Mouse (Mus musculus) cerebellum, postnatal 4 days (tissue): ENCODE data around the gene Nutm1.

Experiments used
- DNase-seq, 2 experiments: peaks; one replicate each; pipeline ENCODE4 v3.0.0; 2022; ENCODE audit warnings: low spot score in 2 of 2, mixed read lengths in 1 of 2

Gene Nutm1

DNA sequence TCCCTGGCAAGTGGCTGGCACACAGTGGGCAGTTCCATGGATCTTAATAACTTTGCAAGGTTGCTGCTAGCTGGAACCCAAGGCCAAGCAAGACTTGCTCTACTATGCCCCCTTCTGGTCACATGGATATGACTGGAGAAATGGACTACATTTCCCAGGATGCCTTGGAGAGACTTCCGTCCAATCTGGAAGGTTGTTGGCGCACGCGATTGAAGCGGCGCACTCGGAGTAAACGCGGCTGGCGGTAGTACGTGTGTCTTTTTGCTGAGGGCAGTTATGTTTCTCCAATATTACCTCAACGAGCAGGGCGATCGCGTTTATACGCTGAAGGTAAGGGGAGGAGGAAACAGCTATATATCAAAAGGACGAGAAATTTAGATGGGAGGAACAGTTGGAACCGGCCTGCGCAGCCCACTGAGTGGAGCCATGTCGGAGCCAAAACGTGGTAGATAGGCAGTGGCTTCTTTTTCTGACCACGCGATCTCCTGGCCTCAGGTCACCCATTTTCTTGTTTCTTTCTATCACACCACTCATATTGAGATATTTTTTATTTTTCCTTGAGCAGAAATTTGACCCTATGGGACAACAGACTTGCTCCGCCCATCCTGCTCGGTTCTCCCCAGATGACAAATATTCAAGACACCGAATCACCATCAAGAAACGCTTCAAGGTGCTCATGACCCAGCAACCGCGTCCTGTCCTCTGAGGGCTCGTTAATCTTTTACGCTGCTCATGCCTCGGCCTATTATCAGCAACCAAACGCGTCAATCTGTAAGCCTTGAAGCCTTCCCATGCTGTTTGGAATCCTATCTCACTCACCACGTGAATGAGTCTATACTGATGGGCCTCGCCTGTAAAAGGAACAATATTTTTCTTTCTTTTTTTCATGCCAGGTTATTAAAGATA lies 2.9 kb upstream of the Nutm1 start, which contains the start of gene Nop10:
Nop10 (plus strand) TSS at position 179 of the 906 bp plus-strand sequence.
- DNase-seq: peak; percentile 56 to 83

DNA sequence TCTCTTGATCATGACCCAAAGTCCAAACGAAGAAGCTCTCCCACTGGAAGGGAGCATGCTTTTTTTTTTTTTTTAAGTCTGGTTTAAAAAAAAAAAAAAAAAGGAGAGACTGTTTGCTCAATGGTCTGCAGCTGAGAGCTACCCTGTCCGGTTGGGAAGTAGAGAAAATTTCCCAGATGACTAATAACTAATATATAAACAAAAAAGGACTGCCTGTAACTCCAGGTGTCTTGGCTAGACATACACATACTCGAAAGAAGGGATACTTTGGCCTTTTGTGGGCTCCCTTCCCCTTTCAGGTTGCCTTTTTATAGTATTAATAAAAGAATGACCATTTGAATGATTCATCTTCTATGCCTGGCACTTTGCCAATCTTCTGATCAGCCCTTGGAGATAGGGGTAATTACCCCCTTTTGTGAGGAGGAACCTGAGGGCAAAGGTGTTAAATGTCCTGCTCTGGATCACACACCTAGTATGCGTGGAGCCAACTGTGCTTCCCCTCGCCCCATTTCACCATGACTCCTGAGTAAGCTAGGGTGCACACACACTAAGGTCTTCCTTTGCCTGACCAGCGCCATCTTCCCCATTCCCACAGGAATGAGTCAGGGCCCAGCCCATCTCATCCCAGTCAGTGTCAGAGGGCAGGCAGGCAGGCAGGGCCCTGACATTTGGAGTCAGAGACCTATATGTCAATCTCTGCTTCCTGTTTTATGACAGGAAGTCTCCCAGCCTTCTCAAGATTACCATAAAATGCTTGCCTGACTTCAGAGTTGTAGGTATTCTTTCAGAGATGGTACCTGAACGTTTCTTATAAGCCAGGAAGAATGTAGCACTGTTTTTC lies 4.2 kb downstream of the Nutm1 start:
- DNase-seq: no peak

DNA sequence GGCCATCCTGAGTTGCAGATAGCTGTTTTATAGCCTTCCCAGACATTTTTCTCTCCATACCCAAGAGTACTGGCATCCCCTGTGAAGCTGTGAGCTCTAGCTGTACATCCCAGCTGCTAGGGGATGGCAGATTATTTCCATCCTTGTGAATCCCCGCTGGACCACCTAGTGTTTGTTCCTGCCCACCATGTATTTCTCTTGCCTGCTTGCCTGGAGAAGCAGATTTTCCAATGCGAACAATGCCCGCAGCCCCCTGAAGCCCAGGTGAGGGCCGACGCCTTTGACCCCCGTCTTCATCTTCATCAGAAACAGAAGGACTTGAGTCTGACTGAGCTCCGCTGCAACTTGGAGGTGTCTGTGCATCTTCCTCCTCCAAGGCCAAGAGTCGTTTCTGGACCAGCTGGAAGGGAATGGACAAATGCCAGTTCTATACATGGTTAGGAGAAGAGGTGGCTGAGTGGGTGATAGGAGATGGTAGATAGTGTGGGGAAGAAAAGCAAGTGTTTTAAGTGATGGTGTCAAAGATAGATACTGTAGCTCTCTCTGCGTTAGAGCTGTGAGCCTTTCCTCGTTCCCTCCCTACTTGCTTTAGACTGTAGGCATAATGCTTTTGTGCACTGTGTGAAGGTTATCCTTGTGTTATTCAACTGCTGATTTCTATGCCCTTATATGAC lies 9.2 kb downstream of the Nutm1 start:
- no peak for DNase-seq

DNA sequence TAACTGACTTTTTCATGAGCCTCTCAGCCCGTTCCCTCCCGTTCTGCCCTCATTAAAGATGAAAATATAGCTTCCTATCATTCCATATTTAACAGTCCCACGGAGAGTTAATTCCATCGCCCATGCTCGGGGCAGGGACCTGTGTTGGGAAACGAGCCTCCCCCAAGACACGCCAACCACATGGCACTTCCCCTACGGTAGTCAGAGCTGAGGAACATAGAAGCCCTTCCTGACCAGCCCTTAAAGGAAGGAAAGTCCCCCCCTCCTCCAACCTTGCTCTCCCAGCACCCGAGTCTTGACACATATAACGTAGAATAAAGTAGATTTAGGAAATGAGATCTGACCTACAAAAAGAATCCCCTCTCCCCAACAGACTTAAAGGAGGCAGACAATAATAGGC lies 11.8 kb downstream of the Nutm1 start:
- DNase-seq: no peak

DNA sequence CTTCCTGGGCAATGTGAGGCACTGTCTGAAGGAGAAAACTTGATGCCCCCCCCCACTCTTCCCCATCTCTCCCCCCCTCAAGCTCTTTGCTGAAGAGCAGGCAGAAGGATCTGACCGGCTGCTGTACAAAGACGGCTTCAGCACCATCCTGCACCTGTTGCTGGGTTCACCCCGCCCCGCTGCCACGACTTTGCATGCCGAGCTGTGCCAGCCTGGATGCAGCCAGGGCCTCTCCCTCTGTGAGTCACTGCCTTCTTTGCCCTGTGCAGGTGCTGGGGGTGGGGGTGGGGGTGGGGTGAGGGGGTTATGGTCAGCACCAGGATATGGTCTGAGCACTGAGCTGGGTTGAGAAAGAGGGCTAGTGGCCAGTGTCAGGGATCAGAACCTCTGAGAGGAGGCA lies 12.9 kb downstream of the Nutm1 start:
- DNase-seq: no peak

DNA sequence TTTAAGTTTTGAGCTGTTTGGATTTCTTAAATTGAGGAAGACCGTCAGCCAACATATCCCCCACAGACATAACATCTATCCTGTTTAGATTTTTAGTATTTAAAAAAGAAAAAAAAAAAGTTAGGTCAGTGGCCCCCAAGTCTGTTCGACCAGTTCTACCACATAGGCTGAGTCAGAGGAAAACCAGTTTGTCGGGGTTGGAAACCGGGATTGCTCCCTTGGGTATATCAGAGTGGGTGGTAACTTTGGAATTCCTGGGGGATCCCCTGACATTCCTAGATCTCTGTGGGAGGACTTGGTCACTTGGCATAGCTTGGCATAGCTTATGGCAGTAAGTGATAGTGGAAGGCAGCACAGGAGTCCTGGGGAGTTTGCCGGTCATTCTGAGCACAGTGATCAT lies 13.8 kb downstream of the Nutm1 start:
- DNase-seq: no peak

DNA sequence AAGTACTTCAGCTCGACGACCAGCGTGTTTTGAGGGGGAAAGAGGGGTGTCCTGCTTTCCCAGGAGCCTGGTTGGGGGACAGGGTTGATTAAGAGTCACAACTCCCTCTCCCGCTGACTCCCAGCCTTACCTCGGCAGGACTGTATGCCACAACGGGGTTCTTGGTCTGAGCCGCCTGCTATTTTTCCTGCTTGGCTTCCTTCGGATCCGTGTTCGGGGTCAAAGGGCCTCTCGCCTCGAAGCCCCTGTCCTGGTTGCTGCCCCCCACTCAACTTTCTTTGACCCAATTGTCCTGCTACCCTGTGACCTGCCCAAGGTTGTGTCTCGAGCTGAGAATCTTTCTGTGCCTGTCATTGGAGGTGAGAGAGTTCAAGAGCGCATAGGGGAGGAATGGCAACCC lies 17.3 kb downstream of the Nutm1 start:
- no peak for DNase-seq

DNA sequence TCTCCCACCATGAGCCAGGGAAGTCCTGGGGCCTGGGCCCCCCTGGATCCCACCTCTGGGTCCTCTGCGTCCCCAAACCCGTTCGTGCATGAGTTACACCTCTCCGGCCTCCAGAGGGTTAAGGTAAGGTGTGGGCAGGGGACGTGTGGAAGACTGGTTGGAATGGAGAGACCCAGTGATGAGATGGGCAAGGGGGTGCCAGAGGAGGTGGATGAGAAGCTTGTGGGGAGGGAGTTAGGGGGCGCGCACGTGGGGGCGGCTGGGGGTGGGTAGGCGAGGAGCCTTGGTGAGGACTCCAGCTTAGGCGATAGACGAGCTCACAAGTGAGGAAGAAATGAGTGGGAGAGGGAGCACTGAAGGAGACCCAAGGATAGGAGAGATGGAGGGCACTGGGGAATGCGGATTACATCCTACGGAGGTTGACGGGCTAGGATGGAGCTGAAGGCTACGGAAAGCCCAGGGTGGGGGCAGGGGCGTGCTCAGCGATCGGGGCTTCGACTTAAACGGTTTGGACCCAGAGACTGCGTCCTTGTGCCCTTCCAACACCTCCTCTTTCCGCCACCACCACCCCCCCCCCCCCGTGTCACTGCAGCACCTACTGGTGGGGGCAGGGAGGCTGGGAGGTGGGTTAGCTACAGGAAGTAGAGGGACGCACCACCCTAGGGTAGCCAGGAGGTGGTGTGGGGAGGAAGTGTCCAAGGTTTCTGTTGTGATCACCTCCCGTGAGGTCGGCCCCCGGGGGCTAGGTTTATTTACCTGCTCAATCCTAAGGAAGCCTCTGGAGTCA lies 19.0 kb downstream of the Nutm1 start:
- DNase-seq: peak in 1 of 2 experiments; percentile 41

DNA sequence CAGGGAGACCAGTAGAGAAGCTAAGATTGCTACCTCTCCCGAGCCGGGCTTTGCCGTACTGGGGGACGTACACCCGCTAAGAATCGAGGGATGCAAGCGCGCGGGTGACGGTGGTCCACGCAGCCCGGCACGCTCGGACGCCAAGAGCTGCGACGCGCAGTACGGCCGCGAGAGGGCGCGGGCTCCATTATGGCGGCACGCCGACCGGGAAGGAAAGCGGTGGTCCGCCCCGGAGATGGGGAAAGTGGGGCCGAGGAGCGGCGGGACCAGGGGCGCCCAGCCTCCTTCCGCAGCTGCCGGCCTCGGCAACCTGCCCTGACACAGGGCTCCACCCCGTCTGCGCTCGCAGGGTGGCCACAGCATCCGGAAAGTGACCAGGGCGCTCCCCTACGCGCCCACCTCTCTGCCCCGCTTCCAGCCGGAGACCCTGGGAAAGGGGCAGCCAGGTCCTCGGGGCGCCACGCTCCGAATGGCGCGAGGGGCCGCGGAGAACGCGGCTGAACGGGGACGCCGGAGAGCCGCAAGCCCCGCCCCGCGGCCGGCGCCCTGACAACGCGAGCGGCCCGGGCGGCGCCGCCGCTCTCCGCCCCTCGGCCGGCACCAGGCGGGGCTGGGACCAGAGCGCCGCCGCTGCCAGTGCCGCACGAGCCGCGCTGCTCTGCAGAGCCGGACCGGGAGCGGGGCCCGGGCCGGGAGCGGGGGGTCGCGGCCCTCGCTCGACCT lies 19.7 kb downstream of the Nutm1 start, which contains the start of gene Lpcat4:
Lpcat4 (plus strand) TSS at position 257 of the 723 bp plus-strand sequence.
- peak; percentile 92 to 98 for DNase-seq

DNA sequence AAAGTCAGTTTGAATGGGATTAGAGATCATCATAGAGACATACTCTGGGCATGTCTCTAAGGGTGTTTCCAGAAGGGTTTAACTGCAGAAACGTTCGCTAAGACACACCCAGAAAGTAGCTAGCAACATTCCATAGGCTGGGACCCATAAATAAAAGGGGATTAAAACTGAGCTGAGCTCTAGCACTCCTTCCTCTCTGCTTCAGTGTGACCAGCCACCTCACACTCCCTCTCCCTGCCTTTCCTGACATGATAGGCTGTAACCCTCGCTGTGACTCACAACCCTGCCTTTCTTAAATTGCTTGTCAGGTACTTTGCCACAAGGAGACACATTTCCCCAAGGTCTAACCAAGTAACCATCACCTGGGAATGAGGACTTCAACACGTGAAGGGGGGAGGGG lies 21.1 kb downstream of the Nutm1 start:
- no peak for DNase-seq

DNA sequence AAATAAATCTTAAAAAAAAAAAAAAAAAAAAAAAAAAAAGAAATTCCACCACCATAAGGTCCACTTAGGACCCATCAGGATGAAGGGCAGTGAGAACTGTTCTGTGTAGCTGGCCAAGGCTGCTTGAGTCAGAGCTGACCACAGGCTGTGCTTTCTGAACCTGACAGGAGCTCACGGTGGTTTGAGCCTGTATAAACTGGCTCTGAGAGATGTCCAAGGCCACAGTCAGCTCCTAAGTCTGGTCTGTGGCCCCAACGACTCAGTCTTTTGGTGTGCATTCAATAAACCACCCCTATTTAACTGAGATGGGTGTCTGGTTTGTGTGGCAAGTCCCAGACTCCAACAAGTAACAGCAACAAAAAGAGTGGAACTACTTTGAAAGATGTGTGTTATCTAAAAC lies 22.5 kb downstream of the Nutm1 start:
- DNase-seq: no peak

DNA sequence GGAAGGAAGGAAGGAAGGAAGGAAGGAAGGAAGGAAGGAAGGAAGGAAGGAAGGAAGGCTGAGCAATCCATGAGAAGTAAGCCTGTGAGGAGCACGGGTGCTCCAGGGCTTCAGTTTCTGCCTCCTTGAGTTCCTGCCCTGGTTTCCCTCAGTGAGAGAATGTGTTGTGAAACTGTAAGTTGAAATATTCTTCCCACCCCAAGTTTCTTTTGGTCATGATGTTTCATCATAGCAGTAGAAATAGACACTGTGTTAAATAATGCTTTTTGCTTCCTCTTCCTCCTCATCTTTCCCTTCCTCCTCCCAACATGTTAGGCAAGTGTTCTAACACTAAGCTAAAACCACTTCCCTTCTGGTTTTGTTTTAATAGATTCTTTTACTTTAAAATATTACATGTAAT lies 26.5 kb downstream of the Nutm1 start:
- DNase-seq: no peak

DNA sequence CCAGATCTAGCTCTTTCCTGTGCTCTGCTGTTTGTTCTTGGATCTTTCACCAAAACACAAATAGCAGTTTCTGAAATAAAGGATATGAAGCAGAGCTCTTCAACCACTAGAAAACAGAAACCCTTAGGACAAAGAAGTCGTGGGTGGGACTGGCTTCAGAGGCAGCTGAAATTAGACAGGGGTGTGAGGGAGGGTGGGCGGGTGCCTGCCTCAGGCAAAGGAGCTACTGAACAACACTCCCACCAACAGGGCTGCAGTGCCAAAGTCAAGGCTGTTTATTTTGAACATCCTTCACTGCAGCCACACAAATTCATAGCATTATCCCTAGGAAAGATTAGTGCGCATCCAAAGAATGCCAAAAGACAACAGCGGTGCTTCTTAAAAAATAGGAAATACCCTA lies 34.7 kb downstream of the Nutm1 start:
- DNase-seq: no peak

DNA sequence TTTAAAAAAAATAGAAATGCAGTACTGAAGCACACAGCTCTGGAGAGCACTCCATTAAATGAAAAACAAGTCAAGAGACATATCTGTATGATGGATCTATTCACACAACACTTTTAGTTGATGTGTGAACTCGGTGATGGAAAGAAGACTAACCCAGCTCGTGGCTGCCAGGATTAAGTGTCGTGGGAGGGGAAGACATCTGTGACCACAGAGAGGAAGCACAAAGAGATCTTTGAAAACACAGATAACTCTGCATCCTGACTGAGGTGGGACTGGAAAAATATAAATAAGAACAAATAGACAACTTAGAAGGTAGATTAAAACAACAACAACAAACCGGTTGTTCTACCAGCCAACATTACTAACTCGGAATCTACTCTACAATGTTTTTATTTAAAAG lies 36.5 kb downstream of the Nutm1 start:
- DNase-seq: no peak

DNA sequence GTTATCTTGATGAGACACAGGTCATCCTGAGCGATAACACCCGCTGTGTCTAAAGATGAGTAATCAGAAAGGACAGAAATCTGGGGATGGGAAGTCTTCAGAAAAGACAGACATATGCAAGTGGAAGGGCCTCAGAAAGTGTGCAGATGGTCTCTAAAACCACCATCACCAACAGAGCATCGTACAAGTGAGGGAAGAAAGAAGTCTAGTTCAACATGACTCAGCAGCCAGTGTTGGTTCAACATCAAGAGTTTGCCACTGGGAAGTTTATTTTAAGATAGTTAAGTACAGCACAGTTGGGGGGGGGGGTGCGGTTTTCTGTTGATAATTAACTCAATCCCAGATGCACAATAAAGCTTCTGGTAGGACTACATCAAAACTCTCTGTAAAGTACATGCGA lies 38.2 kb downstream of the Nutm1 start:
- DNase-seq: no peak

DNA sequence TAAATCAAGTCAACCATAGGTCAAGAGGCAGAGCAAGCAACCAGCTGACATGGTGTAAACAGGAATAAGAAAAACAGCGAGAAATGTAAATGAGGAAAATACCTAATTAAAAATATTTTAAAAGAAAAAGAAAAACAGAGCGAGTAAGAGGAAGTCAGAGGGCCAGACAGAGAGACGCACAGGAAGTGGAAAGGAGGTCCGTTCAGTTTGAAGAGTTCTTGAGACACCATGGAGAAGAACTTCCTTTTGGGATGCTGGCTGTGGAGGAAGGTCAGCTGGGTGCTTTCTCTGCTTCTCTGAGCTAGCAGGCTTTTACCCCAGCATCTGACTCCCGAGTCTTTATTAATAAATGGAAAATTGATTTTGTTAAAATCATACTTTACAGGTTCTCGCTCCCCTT lies 41.5 kb downstream of the Nutm1 start:
- no peak for DNase-seq

DNA sequence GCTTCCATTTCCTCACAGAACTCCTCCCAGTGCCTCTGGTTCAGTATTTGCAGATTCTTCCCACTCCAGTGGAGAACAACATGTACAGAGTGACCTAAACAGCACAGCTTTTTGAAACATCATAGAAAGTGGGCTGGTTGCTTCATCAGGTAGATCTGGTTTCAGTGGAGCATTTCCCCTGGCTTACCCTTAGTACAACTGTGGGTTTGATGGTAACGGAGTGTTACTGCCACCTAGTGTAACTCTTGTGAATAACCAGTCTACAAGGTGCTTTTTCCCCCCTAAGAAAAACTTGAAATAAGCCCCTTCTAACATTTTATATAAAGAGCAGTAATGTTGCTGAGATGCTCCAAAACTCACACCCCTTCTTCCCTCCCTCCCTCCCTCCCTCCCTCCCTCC lies 43.1 kb downstream of the Nutm1 start:
- peak in 1 of 2 experiments; percentile 6 for DNase-seq

DNA sequence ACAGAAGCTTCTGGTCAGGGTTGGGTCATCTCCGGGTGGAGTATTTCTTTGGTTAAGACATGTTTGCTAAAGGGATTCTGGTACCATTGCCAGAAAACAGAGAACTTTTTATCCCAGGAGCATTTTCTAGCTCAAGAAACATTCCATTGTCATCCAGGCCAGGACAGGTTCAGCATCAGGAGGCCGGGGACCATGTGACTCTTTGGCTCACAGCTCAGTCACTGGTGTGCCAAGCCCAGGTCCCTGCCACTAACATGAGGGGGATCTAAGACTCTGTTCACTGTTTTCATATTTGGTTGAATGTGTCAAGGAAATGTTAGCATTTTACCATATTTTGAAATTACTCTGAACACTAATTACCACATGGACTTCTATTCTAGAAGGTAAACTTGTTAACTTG lies 48.4 kb downstream of the Nutm1 start:
- DNase-seq: no peak

DNA sequence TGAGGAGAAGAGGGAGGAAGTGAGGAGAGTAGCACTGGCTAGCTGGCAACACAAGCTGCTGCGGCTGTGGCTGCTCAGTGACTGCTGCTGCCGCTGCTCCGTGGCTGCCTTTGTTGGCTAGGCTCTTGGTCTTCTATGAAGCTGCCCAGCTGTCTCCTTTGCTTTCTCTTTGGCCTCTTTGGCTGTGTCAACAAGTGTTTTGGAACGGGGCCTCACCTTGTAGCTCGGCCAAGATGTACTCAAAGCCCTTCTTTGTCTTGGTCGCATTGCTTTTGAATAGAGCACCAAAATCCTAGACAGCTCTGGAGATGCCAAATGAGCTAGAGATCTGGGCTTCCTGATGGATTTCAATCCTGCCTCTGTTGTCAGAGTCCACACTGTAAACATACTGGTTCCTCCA lies 48.9 kb downstream of the Nutm1 start:
- DNase-seq: peak; percentile 30 to 71

DNA sequence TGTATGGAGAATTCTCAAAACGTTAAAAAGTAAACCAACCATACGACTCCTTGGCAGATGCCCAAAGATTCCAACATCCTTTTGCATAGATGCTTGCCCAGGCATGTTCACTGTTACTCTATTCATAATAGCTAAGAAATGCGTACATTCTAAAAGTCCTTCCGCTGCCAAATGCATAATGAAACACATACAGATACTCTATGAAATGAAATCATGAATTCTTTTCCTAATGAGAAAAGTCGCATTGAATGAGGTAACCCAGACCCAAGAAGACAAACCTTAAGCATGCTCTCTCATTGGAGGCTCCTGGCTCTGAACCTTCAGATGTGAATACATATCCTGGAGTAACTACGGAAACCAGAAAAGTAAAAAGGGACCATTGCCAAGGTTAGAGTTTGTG lies 56.0 kb downstream of the Nutm1 start:
- no peak for DNase-seq
